Mouse (Mus musculus) hindbrain, embryonic 14.5 days (tissue): Measurements from ENCODE around the gene Spib. TPM values are rescaled to one million over a fixed set of nuclear protein-coding genes. Genes with fewer than 3 reads are reported as not detected.

Experiments used
- ATAC-seq: fragments of 200-750 bp; cut with Nextera tagmentation; 2 replicates; pipeline ENCODE4 v1.8.0; 2017; ENCODE audit warnings: moderate number of reproducible peaks, mild to moderate bottlenecking, moderate TSS enrichment, moderate library complexity; ENCODE audit not compliant: low FRiP score
- DNase-seq: peaks from one replicate; pipeline ENCODE4 v3.0.0-alpha.2; 2015; ENCODE audit warnings: low spot score
- H3K27ac ChIP-seq: fragments of 300-500 bp; sonication (generic); 2 replicates; pipeline ENCODE4 v1.5.1; 2014; ENCODE audit warnings: mild to moderate bottlenecking, moderate library complexity
- H3K27me3 ChIP-seq: fragments of 300-500 bp; sonication (generic); 2 replicates; pipeline ENCODE4 v1.6.1; 2014; ENCODE audit warnings: mild to moderate bottlenecking, low read length, mixed read lengths; ENCODE audit not compliant: control insufficient read depth, insufficient read depth
- H3K36me3 ChIP-seq: fragments of 300-500 bp; sonication (generic); replicated peaks from 2 replicates; pipeline ENCODE4 v1.6.1; 2014; ENCODE audit not compliant: control insufficient read depth, insufficient read depth
- H3K4me1 ChIP-seq: fragments of 300-500 bp; sonication (generic); replicated peaks from 2 replicates; pipeline ENCODE4 v1.6.1; 2014; ENCODE audit warnings: antibody characterized with exemption, low read length, mixed read lengths; ENCODE audit not compliant: control insufficient read depth, insufficient read depth
- H3K4me2 ChIP-seq: fragments of 300-500 bp; sonication (generic); replicated peaks from 2 replicates; pipeline ENCODE4 v1.6.1; 2014; ENCODE audit warnings: mild to moderate bottlenecking, moderate library complexity
- H3K4me3 ChIP-seq: fragments of 300-500 bp; sonication (generic); replicated peaks from 2 replicates; pipeline ENCODE4 v1.5.1; 2014; ENCODE audit warnings: mild to moderate bottlenecking, low read length
- H3K9ac ChIP-seq: fragments of 300-500 bp; sonication (generic); 2 replicates; pipeline ENCODE4 v1.6.1; 2014
- H3K9me3 ChIP-seq: fragments of 300-500 bp; sonication (generic); 2 replicates; pipeline ENCODE4 v1.6.1; 2016; ENCODE audit warnings: low read length; ENCODE audit not compliant: control insufficient read depth
- WGBS: fragments of 180-500 bp; shearing (Covaris S2); extraction: QIAGEN DNeasy Blood & Tissue Kit; methylation state at CpG from one replicate; pipeline ENCODE4 v1.1.7; 2014; 5-methylcytosine and 5-hydroxymethylcytosine counted together
- polyA plus RNA-seq: library from polyadenylated mRNA; unstranded; fragments of >200 nt; fragmentation: Nextera tagmentation; extraction: Ambion mirVana; gene quantifications from 2 replicates; pipeline ENCODE4 v1.2.1, GENCODE M21; 2014

Gene Spib
- polyA plus RNA-seq, 1 experiment from 2014 or later, result 0.09 TPM

DNA sequence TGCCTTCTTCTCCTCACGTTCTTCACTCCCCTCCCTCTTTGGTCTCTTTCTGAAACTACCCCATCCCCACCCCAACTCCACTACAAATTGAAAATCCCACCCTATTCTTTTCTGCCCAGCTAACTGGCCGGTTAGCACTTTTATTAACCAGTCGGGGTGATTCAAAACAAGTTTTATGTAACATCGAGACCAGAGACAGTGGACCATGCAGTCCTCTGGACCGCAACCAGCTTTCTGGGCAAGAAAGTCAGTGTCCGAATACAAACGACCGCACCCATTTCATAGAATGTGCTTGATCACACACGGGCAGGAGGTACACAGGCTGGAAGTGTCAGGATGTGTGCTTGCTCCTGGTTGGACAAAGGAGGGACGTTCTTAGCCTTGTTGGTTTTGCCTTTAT lies 32.6 kb upstream of the Spib start:
- 87% methylated on average over 10 of the region's 10 CpGs for WGBS
- ATAC-seq, result no peak
- Histone ChIP-seq H3K4me1 (no peaks in the 10 kb centered on the region), H3K27me3 (no peaks in the 10 kb centered on the region), H3K27ac (no peak overlapping the region), H3K9ac (no peak overlapping the region), H3K4me2 (no peak overlapping the region), H3K9me3 (no peaks in the 10 kb centered on the region), H3K4me3 (no peak overlapping the region), H3K36me3 (no peaks in the 10 kb centered on the region)
- DNase-seq, result no peak

DNA sequence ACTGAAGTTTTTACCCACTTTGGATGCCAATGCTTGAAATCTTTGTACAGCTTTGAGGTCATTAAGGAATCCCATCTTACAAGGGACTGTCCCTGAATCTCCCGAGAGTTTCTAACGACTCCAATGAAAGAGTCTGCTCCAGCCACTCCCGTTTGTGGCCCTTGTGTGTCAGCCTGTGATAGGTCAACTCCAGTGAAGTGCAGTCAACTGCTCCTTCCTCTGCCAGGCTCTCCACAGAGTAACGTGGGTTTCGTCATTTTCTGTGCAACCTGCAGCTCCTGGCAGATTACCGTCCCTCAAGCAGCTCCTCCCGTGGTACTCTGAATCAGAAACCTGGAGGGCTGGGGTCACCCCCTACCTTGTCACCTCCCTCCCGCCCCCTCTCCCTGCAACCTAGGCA lies 31.4 kb upstream of the Spib start:
- no peak for DNase-seq
- Histone ChIP-seq H3K4me1 (no peaks in the 10 kb centered on the region), H3K36me3 (no peaks in the 10 kb centered on the region), H3K27ac (no peak overlapping the region), H3K4me3 (no peak overlapping the region), H3K9ac (no peak overlapping the region), H3K9me3 (no peaks in the 10 kb centered on the region), H3K27me3 (no peaks in the 10 kb centered on the region), H3K4me2 (no peak overlapping the region)
- no peak for ATAC-seq
- 59% methylated on average over 8 of the region's 8 CpGs for WGBS

DNA sequence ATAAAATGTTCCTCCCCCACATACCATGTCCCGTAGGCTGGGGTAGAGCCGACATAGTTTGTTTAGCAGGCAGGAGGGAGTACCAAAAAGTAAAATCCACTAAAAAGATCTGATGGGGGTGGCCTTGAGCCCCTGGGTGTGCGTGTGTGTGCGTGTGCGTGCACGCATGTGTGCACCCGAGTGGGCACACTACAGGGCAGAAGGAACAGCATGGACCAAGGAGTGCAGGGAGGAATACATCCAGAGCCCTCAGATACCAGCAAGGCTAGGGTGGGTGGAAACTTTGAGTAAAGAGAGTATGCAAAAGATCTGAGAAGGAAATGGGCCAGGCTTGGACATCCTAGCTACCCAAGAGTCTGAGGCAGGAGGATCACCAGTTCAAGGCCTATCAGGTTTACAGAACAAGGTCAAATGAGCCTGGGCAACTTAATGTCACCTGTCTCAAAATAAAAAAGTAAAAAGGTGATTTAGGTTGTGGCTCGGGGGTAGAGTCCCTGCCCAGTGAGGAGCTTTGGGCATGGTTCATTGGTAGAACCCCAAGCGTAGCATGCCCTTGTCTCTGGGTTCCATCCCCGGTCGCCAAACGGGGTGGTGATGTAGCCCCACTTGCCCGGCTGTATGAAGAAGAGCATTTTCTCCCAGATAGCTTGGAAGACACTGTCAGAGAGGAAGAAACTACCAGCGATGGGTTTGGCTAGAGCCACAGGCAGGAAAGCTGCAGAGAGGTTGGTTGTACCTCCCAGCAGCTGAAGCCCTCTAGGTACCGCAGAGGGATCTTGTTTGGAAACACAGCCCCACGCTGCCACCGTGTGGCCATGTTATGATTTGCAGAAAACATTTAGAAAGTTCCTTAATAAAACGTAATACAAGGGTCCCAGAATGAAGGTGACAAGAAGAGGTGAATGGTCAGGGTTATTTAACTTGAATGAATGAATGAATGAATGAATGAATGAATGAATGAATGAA lies 28.8 kb upstream of the Spib start:
- no peaks in the 10 kb centered on the region for H3K4me1 ChIP-seq
- no peak overlapping the region for H3K27ac ChIP-seq
- 56% methylated on average over 18 of the region's 18 CpGs for WGBS
- H3K9me3 ChIP-seq, result no peaks in the 10 kb centered on the region
- ATAC-seq, result peak; percentile 37; the same call in 1 of the 2 replicates
- no peaks in the 10 kb centered on the region for H3K27me3 ChIP-seq
- H3K36me3 ChIP-seq, result no peaks in the 10 kb centered on the region
- DNase-seq, result peak; percentile 93
- no peak overlapping the region for H3K4me3 ChIP-seq
- no peak overlapping the region for H3K4me2 ChIP-seq
- no peak overlapping the region for H3K9ac ChIP-seq

DNA sequence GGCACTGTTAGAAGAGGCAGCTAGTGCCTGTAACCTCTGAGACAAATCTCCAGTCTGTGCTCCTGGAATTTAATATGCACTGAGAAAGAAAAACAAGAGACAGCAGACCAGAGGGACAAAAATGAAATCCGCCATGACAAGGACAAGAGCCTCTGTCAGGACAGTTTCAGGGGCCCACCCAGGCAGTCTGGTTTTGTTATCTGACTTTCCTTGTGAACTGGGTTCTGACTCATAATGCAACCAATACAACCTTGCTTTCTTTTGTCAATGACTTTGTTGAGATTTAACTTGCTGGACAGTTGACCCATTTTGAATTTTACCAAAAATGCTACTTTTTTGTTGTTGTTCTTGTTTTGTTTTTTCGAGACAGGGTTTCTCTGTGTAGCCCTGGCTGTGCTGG lies 25.8 kb upstream of the Spib start:
- Histone ChIP-seq H3K4me3 (no peak overlapping the region), H3K36me3 (no peaks in the 10 kb centered on the region), H3K4me1 (peaks cover 5% of the 10 kb centered on the region), H3K27ac (no peak overlapping the region), H3K9me3 (no peaks in the 10 kb centered on the region), H3K9ac (no peak overlapping the region), H3K4me2 (no peak overlapping the region), H3K27me3 (no peaks in the 10 kb centered on the region)
- ATAC-seq (no peak), DNase-seq (no peak)
- 74% methylated on average over 2 of the region's 2 CpGs for WGBS

DNA sequence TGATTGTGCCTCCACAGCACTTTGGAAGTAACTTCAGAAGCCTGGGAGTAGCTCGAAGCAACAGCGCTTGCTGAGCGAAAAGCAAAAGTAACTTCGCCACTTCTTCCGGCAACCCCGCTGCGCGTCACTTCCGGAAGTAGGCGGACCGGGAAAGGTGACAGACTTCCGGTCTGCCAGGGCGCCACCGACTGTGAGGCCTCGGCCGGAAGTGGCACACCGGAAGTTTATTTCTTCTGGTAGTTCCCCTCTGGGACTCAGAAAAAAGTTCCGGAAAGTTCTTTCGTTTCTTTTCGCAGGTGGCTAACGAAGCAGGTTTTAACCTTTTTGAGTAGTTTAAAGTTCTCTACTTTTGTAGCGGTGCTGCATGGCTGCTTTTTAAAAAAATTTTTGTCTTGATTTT lies 22.0 kb upstream of the Spib start, which contains the start of gene Nr1h2:
Nr1h2 (minus strand) TSS at position 126 of the 400 bp plus-strand sequence.
- Histone ChIP-seq H3K36me3 (peaks cover 28% of the 10 kb centered on the region), H3K4me1 (peaks cover 6% of the 10 kb centered on the region), H3K4me2 (peak within 1 kb of the TSS; percentile 69), H3K9me3 (no peaks in the 10 kb centered on the region), H3K27ac (peak within 1 kb of the TSS; percentile 84), H3K27me3 (no peaks in the 10 kb centered on the region), H3K4me3 (peak within 1 kb of the TSS; percentile 68), H3K9ac (peak within 1 kb of the TSS; percentile 46)
- under 1% methylated on average over 22 of the region's 22 CpGs for WGBS
- ATAC-seq (peak; percentile 74), DNase-seq (peak; percentile 97)

DNA sequence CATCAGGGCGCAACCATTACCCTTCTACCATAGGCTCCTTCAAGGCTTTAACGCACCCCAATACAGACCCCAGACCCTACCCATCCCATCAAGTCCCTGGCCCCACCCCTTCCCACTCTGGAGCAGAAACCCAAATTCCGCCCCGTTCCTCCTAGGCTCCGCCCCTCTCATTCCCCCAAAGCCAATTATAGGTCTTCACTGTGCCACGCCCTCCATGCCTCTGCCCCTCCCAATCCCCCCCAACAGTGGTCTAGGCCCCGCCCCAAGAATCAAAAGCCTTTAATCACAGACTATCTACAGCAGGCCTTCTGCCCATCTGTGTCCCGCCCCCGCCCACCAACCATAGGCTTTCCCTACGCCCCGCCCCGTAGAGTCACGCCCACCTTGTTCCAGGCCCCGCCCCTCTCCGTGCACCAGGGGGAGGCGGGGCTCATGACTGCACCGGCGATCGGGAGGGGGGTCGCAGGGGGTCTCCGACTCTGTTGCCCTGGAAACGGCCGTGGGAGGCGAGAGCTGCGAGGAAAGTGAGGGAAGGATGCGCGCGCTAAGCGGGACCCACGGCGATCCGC lies 21.4 kb upstream of the Spib start:
- H3K27ac ChIP-seq, result peak overlapping the region; percentile 84
- peak overlapping the region; percentile 69 for H3K4me2 ChIP-seq
- peak overlapping the region; percentile 68 for H3K4me3 ChIP-seq
- no peaks in the 10 kb centered on the region for H3K27me3 ChIP-seq
- WGBS, result under 1% methylated on average over 32 of the region's 32 CpGs
- DNase-seq (peak; percentile 73), ATAC-seq (peak; percentile 72)
- H3K9me3 ChIP-seq, result no peaks in the 10 kb centered on the region
- peaks cover 28% of the 10 kb centered on the region for H3K36me3 ChIP-seq
- peaks cover 6% of the 10 kb centered on the region for H3K4me1 ChIP-seq
- H3K9ac ChIP-seq, result peak overlapping the region; percentile 46

DNA sequence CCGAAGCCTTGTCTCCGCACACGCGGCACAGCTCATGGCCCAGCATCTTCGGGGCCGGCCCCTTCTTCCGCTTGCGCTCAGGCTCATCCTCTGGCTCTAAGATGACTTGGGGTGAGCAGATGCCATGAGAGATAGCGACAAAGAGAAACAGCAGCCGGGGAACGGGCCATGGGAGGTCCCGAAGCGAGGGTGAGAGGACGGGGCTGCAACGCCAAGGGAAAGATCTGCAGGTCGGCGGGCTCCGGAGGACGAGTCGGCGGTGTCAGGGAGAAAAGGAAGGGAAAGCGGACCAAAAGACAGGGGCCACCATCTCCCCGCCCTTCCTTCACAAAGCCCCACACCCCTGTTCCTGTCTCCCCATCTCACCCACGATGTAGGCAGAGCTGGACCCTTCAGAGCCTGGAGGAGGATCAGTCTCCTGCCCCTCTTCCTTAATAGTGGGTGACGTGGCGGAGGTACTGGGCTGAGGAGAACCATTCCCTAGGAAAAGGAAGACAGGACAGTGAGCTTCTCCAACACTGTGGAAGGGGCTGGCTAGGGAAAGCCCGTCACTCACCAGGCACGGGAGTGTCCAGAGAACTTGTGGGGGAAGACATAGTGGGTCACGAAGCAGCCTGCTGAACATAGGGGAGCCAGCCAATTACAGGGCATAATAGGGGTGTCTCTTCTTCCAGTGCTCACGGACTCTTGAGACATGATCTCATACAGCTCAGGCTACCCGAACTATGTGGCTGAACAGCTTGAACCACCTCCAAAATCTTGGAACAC lies 20.5 kb upstream of the Spib start:
- WGBS, result 88% methylated on average over 31 of the region's 31 CpGs
- H3K36me3 ChIP-seq, result peaks cover 28% of the 10 kb centered on the region
- no peak for ATAC-seq
- peaks cover 14% of the 10 kb centered on the region for H3K4me1 ChIP-seq
- no peak for DNase-seq
- H3K9me3 ChIP-seq, result no peaks in the 10 kb centered on the region
- no peaks in the 10 kb centered on the region for H3K27me3 ChIP-seq
- H3K4me2 ChIP-seq, result peak overlapping the region; percentile 69
- peak overlapping the region; percentile 68 for H3K4me3 ChIP-seq
- H3K9ac ChIP-seq, result peak overlapping the region; percentile 46; the same call in 1 of the 2 replicates
- no peak overlapping the region for H3K27ac ChIP-seq

DNA sequence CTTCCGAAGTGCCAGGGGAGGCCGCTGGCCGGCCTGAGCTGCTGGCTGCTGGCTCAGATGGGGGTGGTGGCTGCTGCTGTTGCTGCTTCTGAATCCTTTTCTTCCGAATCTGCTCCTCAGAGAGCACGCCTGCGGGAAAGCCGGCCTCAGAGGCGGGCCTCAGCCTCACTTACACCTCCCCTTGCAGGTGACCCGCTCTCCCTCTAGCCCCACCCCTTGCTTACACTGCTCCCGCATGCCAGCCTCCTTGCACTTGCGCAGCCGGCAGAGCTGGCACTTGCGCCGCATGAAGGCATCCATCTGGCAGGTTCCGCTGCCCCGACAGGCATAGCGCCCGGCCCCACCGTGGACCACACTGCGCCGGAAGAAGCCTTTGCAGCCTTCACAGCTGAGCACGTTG lies 19.9 kb upstream of the Spib start:
- Histone ChIP-seq H3K27me3 (no peaks in the 10 kb centered on the region), H3K4me2 (no peak overlapping the region), H3K9me3 (no peaks in the 10 kb centered on the region), H3K36me3 (peaks cover 28% of the 10 kb centered on the region), H3K4me1 (peaks cover 14% of the 10 kb centered on the region), H3K9ac (no peak overlapping the region), H3K4me3 (no peak overlapping the region), H3K27ac (no peak overlapping the region)
- 83% methylated on average over 22 of the region's 22 CpGs for WGBS
- ATAC-seq, result no peak
- no peak for DNase-seq

DNA sequence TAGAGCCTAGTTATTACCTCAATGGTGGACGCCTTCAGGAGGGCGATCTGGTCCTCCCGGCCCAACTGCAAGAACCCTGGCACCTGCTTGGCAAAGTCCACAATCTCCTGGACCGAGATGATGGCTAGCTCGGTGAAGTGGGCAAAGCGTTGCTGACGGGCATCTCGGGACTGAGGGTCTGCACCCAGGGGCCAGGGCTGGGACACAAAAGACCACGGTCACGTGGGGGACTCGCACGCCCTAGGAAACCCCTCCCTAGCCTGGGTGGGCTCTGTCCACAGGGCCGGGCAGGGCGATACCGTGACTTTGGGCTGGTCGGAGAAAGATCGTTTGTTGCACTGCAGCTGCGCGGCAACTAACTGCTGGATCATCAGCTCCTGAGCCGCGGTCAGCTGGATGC lies 19.4 kb upstream of the Spib start:
- no peaks in the 10 kb centered on the region for H3K9me3 ChIP-seq
- DNase-seq (no peak), ATAC-seq (no peak)
- H3K4me2 ChIP-seq, result no peak overlapping the region
- WGBS, result 94% methylated on average over 21 of the region's 21 CpGs
- H3K27me3 ChIP-seq, result no peaks in the 10 kb centered on the region
- peaks cover 14% of the 10 kb centered on the region for H3K4me1 ChIP-seq
- H3K36me3 ChIP-seq, result peaks cover 28% of the 10 kb centered on the region
- H3K27ac ChIP-seq, result no peak overlapping the region
- no peak overlapping the region for H3K4me3 ChIP-seq
- H3K9ac ChIP-seq, result no peak overlapping the region
